Mouse (Mus musculus): ENCODE measurements at regions not wholly inside any gene's neighbourhood (a gene's known extent, or its start where the extent isn't known, plus 50 kb on each side); places are given as distances from the start of the nearest gene placed in this dataset.

- DNase-seq = no peak
Observed at GRCm38 (mm10) chr16:49606500-49606899, 92.5 kb upstream of the Ift57 start.

- DNase-seq = no peak
Observed at GRCm38 (mm10) chr16:49614801-49615200, 84.2 kb upstream of the Ift57 start.

GRCm38 (mm10) chr16:49615342-49616020 is 83.6 kb upstream of the Ift57 start:
- DNase-seq = no peak

DNA sequence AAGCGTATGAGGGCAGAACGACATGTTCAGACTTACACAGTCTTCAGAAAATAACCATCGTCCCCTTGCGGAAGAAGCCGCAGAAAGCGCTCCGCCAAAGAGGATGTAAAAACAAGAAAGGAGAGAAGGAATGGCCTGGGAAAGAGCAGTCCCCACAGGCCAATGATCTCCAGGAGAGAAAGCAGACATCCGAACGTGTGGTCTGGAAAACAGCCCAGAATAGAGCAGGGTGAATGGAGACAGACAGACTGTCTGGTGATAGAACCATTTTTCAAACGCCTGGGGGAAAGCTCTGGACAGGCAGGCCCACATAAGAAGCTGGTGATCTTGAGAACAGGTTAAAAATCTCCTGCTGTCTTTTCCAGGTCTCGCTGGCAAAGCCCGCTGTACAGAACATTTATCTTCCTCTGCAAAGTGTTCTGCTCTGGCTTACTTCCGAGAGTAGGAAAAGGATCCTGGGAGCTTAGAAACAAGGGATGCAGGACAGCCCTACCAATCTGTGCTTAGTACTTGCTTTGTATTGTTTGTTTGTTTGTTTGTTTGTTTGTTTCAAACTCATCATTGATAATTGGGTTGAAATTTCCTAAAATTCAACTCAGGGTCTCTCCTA is 82.7 kb upstream of the Ift57 start:
- no peak for DNase-seq

GRCm38 (mm10) chr16:49633502-49633901 is 65.5 kb upstream of the Ift57 start:
- no peak for DNase-seq

DNA sequence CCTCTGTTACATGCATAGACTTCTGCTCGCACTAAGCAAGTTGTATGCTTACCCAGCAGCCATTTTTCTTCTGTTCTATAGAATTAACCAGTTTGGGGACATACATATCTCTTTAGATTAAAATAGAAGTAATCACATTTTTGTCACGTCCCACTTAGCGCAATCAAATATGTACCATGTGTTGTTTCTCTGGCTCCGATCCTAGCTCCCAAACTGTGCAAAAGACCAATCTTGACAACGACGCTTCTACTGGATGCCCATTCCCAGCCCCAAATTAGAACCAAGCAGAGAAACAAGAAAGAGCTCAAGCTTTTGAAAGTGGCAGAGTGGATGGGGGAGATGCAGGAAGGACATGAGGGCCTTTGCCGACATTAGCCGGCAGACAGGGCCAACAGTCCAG is 63.5 kb upstream of the Ift57 start:
- DNase-seq = no peak

- DNase-seq = no peak
Observed at GRCm38 (mm10) chr16:49636467-49636866, 62.6 kb upstream of the Ift57 start.

- no peak for DNase-seq
Observed at GRCm38 (mm10) chr16:49642696-49643095, 56.3 kb upstream of the Ift57 start.

DNA sequence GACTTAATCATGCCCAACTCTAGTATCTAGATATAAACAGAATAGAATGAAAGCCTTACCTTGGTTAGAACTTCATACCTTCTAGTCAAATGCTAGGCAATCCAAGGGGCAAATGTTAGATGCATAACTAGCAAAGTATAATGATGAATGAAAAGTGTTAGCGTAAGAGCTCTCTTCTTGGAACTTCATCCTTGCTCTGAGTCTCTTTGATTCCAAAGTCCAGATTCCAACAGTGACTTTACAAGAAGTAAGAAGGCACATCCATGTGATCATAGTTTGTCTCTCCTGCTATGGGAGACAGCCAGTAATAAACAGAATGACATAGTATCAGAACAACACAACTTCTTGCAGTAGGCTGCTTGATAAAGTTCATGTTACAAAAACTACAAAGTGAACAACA is 54.6 kb upstream of the Ift57 start:
- DNase-seq = no peak

DNA sequence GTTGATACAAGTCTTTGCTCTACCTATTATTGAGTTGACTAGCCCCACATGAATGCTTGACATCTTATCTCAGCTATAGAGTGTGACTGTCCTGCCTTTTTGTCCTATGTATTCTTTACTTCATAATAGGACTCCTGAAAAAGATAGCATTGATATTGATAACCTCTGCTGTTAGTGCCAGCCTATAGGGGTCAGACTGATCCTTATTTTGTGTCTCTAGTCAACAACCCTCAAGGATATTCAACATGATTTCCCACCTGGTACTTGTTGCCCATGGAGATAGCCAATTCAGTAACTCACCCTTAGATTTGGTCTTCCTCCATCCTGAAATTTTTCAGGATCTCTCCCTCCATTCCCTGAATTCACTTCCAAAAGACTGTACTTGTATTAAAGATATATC is 52.6 kb upstream of the Ift57 start:
- DNase-seq = no peak
